Mouse (Mus musculus): Measurements from ENCODE around the gene Agpat3. TPM values are rescaled to one million over a fixed set of nuclear protein-coding genes. Genes with fewer than 3 reads are reported as not detected.
A peak's percentile ranks its signal among the peaks of the same experiment; 100 is the strongest.

The Agpat3 gene
- polyA plus RNA-seq, 1 experiment from 2014 or later = 277 TPM

DNA sequence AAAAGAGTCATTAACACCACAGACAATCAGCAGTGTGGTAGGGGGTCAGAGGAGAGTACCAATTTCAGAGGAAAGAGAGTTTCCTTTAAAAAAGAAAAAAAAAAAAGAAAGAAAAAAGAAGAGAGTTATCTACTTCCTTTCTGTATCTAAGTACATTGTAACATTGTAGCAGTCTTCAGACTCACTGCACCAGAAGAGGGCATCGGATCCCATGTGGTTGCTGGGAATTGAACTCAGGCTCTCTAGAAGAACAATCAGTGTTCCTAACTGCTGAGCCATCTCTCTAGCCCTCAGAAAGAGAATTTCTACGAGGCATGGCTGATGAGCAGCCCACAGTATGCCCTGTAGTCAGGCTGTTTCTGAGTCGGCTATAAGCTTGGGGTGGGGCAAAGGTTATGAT, 86.4 kb downstream of the Agpat3 start:
- 0 out of 2 replicates have a peak, but pooled peaks cover 3% of the 10 kb centered on the region for H3K9me3 ChIP-seq (ENCODE audit: control insufficient read depth)
- 46% methylated on average over 3 of the region's 3 CpGs for WGBS
- no peaks in the 10 kb centered on the region for H3K4me1 ChIP-seq (replicated peaks; ENCODE audit: control insufficient read depth, insufficient read depth, low read length)
- peaks cover under 1% of the 10 kb centered on the region; the same call in 1 of the 2 replicates for H3K36me3 ChIP-seq (ENCODE audit: control insufficient read depth, insufficient read depth)
- ATAC-seq = no peak
- no peak overlapping the region for H3K9ac ChIP-seq (ENCODE audit: low read depth, low read length)
- no peak overlapping the region for H3K27ac ChIP-seq (ENCODE audit: low read depth, low read length)
- no peaks in the 10 kb centered on the region for H3K27me3 ChIP-seq (replicated peaks; ENCODE audit: control insufficient read depth, insufficient read depth, low read length)
- no peak overlapping the region for H3K4me3 ChIP-seq (ENCODE audit: low read depth, low read length)
- peak; percentile 29 for TF ChIP-seq CTCF (IDR thresholded peaks at IDR 0.05; ENCODE audit: low read depth)
- H3K4me2 ChIP-seq (replicated peaks; ENCODE audit: low read depth) = no peak overlapping the region

DNA sequence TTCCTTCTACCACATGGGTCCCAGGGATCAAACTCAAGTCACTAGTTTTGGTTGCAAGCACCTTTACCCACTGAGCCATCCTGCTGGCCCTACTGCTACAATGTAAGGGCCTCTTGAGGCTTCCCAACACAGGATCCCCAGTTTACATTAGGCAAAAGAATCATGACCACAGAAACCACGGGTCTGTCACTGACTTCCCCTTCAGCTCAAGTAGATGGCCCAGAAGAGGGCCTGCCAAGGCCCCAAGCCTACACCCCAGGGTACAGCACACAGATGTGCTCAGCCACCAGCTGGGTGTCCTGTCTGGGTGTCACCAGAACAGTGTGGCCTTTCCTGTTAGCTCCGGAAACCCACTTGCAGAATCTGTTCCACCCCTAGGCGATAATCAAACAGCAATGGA, 87.6 kb downstream of the Agpat3 start:
- 0 out of 2 replicates have a peak, but pooled peaks cover 3% of the 10 kb centered on the region for H3K9me3 ChIP-seq (ENCODE audit: control insufficient read depth)
- H3K4me3 ChIP-seq (ENCODE audit: low read depth, low read length) = no peak overlapping the region
- H3K4me2 ChIP-seq (replicated peaks; ENCODE audit: low read depth) = no peak overlapping the region
- WGBS = 72% methylated on average over 3 of the region's 3 CpGs
- H3K27ac ChIP-seq (ENCODE audit: low read depth, low read length) = no peak overlapping the region
- ATAC-seq = no peak
- H3K9ac ChIP-seq (ENCODE audit: low read depth, low read length) = no peak overlapping the region
- TF ChIP-seq CTCF (IDR thresholded peaks at IDR 0.05; ENCODE audit: low read depth) = no peak
- no peaks in the 10 kb centered on the region for H3K4me1 ChIP-seq (replicated peaks; ENCODE audit: control insufficient read depth, insufficient read depth, low read length)
- no peaks in the 10 kb centered on the region for H3K36me3 ChIP-seq (ENCODE audit: control insufficient read depth, insufficient read depth)
- H3K27me3 ChIP-seq (replicated peaks; ENCODE audit: control insufficient read depth, insufficient read depth, low read length) = no peaks in the 10 kb centered on the region

DNA sequence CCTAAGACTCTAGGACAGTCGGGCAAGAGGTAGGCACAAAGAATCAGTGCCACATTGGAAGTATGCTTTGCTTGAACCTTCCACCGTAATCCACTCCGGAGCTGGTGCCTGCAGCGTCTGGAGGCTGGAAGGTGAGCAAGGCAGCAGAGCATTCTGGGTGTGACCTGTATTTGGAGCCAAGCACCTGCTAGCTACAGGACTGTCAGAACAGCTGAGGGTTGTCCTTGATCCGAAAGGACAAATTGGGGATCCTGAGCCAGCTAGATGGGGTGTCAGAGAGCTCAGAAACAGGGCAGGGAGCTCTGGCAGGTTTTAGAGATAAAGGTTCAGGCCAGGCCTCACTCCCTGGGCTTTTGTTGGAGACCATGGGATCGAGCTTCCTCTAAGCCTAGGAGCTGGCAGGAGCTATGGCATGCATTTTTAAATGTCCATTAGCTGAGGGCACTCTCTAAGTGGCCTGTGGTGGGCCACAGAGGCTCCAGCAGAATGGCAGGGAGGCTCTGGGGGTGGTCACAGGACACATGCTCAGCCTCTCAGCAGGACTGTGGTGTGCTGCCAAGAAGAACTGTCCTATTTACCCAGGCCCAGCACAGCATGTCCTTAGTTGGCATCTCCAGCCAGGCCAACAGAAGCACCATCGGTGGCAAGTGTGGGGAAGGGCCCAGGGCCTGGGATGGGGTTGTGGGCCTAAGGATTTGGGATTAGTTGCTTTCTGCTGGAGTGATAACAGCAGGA, 91.2 kb downstream of the Agpat3 start:
- no peaks in the 10 kb centered on the region for H3K27me3 ChIP-seq (replicated peaks; ENCODE audit: control insufficient read depth, insufficient read depth, low read length)
- 0 out of 2 replicates have a peak, but pooled peaks have one; percentile 15 for ATAC-seq

DNA sequence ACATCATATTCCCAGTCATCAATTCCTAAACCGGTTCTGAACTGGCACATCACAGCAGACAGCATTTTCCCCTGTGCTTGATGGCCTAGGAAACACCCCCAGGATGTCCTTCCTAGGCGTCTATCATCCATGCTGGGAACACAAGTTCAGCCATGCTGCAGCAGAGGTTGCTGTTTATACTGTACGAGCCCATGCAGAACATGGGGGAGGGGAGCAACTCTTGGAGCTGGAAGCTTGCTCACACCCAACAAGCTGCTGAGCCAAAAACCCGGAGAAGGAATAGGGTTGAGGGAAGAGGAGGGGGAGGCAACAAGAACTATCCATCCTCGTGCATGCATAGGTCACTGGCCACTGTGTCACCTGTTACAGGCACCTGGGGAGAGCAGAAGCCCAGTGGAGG, 92.0 kb downstream of the Agpat3 start:
- H3K4me3 ChIP-seq (ENCODE audit: low read depth, low read length) = no peak overlapping the region
- no peak overlapping the region for H3K9ac ChIP-seq (ENCODE audit: low read depth, low read length)
- WGBS = 24% methylated on average over 5 of the region's 5 CpGs
- ATAC-seq = no peak
- no peaks in the 10 kb centered on the region for H3K4me1 ChIP-seq (replicated peaks; ENCODE audit: control insufficient read depth, insufficient read depth, low read length)
- no peaks in the 10 kb centered on the region for H3K36me3 ChIP-seq (ENCODE audit: control insufficient read depth, insufficient read depth)
- 0 out of 2 replicates have a peak, but pooled peaks cover 3% of the 10 kb centered on the region for H3K9me3 ChIP-seq (ENCODE audit: control insufficient read depth)
- TF ChIP-seq CTCF (IDR thresholded peaks at IDR 0.05; ENCODE audit: low read depth) = no peak
- no peak overlapping the region for H3K4me2 ChIP-seq (replicated peaks; ENCODE audit: low read depth)
- H3K27ac ChIP-seq (ENCODE audit: low read depth, low read length) = no peak overlapping the region
- no peaks in the 10 kb centered on the region for H3K27me3 ChIP-seq (replicated peaks; ENCODE audit: control insufficient read depth, insufficient read depth, low read length)

More for the DNA sequence above, 91.2 kb downstream of the Agpat3 start:
- Histone ChIP-seq H3K4me2 (replicated peaks; ENCODE audit: low read depth) (no peak overlapping the region), H3K4me3 (ENCODE audit: low read depth, low read length) (no peak overlapping the region), H3K9me3 (ENCODE audit: control insufficient read depth) (0 out of 2 replicates have a peak, but pooled peaks cover 3% of the 10 kb centered on the region), H3K9ac (ENCODE audit: low read depth, low read length) (no peak overlapping the region), H3K36me3 (ENCODE audit: control insufficient read depth, insufficient read depth) (no peaks in the 10 kb centered on the region), H3K27ac (ENCODE audit: low read depth, low read length) (no peak overlapping the region), H3K4me1 (replicated peaks; ENCODE audit: control insufficient read depth, insufficient read depth, low read length) (no peaks in the 10 kb centered on the region)
- TF ChIP-seq CTCF (IDR thresholded peaks at IDR 0.05; ENCODE audit: low read depth) = no peak
- 70% methylated on average over 7 of the region's 7 CpGs for WGBS

DNA sequence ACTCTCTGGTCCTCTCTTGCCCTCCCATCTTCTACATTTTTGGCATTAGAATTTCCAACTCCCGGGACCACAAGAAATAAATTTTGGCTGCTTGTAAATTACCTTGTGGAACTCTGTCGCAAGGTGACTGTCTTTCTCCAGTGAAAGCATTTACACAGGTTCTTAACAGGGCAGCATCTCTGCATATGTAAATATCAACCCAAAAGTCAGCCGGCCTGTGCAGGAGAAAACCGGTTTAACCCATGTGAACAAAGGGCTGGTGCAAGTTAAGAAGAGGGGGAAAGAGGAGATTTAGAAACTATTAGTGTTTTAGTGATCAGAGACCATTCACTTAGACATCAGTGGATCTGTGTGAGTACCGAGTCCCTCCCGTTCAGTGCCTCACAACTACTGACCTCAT, 92.6 kb downstream of the Agpat3 start:
- no peak overlapping the region for H3K4me3 ChIP-seq (ENCODE audit: low read depth, low read length)
- H3K36me3 ChIP-seq (ENCODE audit: control insufficient read depth, insufficient read depth) = no peaks in the 10 kb centered on the region
- no peak overlapping the region for H3K9ac ChIP-seq (ENCODE audit: low read depth, low read length)
- no peak overlapping the region for H3K4me2 ChIP-seq (replicated peaks; ENCODE audit: low read depth)
- TF ChIP-seq CTCF (IDR thresholded peaks at IDR 0.05; ENCODE audit: low read depth) = no peak
- ATAC-seq = no peak
- H3K27ac ChIP-seq (ENCODE audit: low read depth, low read length) = no peak overlapping the region
- WGBS = 48% methylated on average over 6 of the region's 6 CpGs
- H3K9me3 ChIP-seq (ENCODE audit: control insufficient read depth) = 0 out of 2 replicates have a peak, but pooled peaks cover 3% of the 10 kb centered on the region
- no peaks in the 10 kb centered on the region for H3K27me3 ChIP-seq (replicated peaks; ENCODE audit: control insufficient read depth, insufficient read depth, low read length)
- H3K4me1 ChIP-seq (replicated peaks; ENCODE audit: control insufficient read depth, insufficient read depth, low read length) = no peaks in the 10 kb centered on the region

DNA sequence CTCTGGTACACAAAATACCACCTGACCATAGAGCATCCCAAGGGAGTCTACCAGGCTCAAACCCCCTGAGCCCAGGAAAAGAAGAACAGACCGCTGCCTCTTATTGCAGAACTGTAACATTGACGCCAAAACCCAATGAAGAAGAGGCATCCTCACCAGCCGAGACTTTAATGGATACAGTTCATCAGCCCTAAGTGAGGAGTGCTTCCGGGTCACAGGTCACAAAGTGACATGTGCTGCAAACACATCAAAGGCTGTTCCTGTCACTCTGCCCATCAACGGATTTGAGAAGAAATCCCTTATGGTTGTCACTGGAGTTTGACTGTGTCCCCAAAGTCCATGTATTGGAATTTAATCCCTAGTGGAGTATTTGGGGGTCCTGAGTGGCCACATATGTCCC, 93.1 kb downstream of the Agpat3 start:
- H3K36me3 ChIP-seq (ENCODE audit: control insufficient read depth, insufficient read depth) = no peaks in the 10 kb centered on the region
- no peaks in the 10 kb centered on the region for H3K27me3 ChIP-seq (replicated peaks; ENCODE audit: control insufficient read depth, insufficient read depth, low read length)
- H3K4me1 ChIP-seq (replicated peaks; ENCODE audit: control insufficient read depth, insufficient read depth, low read length) = no peaks in the 10 kb centered on the region
- no peak overlapping the region for H3K9ac ChIP-seq (ENCODE audit: low read depth, low read length)
- ATAC-seq = no peak
- H3K4me2 ChIP-seq (replicated peaks; ENCODE audit: low read depth) = no peak overlapping the region
- H3K27ac ChIP-seq (ENCODE audit: low read depth, low read length) = no peak overlapping the region
- no peak overlapping the region for H3K4me3 ChIP-seq (ENCODE audit: low read depth, low read length)
- no peak for TF ChIP-seq CTCF (IDR thresholded peaks at IDR 0.05; ENCODE audit: low read depth)
- H3K9me3 ChIP-seq (ENCODE audit: control insufficient read depth) = 0 out of 2 replicates have a peak, but pooled peaks cover 3% of the 10 kb centered on the region
- 85% methylated on average over 5 of the region's 5 CpGs for WGBS

Measured in intestine, postnatal 0 days (tissue).